Mouse (Mus musculus): Measurements from ENCODE around the gene Map6. TPM values are rescaled to one million over a fixed set of nuclear protein-coding genes. Genes with fewer than 3 reads are reported as not detected.

The Map6 gene
- polyA plus RNA-seq, 1 experiment from 2014 or later, result 155 TPM

GRCm38 (mm10) chr7:99317475-99317874, 50.2 kb downstream of the Map6 start:
- H3K36me3 ChIP-seq, result peaks cover 23% of the 10 kb centered on the region
- no peak overlapping the region for H3K4me2 ChIP-seq
- H3K4me3 ChIP-seq, result no peak overlapping the region
- H3K27ac ChIP-seq (replicated peaks), result no peak overlapping the region
- peaks cover 52% of the 10 kb centered on the region for H3K4me1 ChIP-seq (replicated peaks)
- H3K27me3 ChIP-seq, result no peaks in the 10 kb centered on the region
- no peaks in the 10 kb centered on the region for H3K9me3 ChIP-seq
- H3K9ac ChIP-seq, result no peak overlapping the region
- 58% methylated on average over 7 of the region's 7 CpGs for WGBS
- no peak for ATAC-seq (ENCODE audit: low FRiP score, low read depth)

DNA sequence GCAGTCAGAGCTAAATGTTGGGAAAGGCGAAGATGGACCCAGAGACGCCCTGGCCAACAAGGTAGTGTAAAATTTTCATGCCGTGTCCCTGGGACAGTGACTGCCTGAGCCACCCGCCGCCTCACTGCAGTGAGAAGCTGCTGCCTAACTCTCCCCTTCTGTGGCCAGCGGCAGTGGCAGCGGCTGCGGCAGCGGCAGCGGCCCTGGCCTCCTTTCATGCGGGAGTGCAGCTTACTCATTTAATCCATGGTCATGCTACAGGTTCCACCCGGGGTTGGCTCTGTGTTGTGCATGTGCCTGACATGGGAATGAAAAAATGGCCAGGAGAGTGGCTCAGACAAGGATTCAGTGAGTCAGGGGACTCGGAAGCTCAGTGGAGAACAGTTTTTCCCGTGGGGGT, 53.3 kb downstream of the Map6 start:
- no peaks in the 10 kb centered on the region for H3K27me3 ChIP-seq
- peaks cover 39% of the 10 kb centered on the region for H3K4me1 ChIP-seq (replicated peaks)
- no peak for ATAC-seq (ENCODE audit: low FRiP score, low read depth)
- H3K27ac ChIP-seq (replicated peaks), result no peak overlapping the region; the same call in 1 of the 2 replicates
- WGBS, result 31% methylated on average over 14 of the region's 14 CpGs
- no peaks in the 10 kb centered on the region for H3K9me3 ChIP-seq
- H3K4me2 ChIP-seq, result no peak overlapping the region
- no peak overlapping the region for H3K4me3 ChIP-seq
- peaks cover 29% of the 10 kb centered on the region for H3K36me3 ChIP-seq
- no peak overlapping the region for H3K9ac ChIP-seq

- peaks cover 37% of the 10 kb centered on the region for H3K4me1 ChIP-seq (replicated peaks)
- ATAC-seq (ENCODE audit: low FRiP score, low read depth), result no peak
- H3K9ac ChIP-seq, result no peak overlapping the region
- H3K27me3 ChIP-seq, result no peaks in the 10 kb centered on the region
- no peak overlapping the region for H3K27ac ChIP-seq (replicated peaks)
- H3K4me2 ChIP-seq, result no peak overlapping the region
- WGBS, result 88% methylated on average over 6 of the region's 6 CpGs
- H3K4me3 ChIP-seq, result no peak overlapping the region
- H3K9me3 ChIP-seq, result no peaks in the 10 kb centered on the region
- H3K36me3 ChIP-seq, result peaks cover 13% of the 10 kb centered on the region
Measured at GRCm38 (mm10) chr7:99322691-99323320, 55.6 kb downstream of the Map6 start.

GRCm38 (mm10) chr7:99323321-99323700, 56.1 kb downstream of the Map6 start:
- H3K27me3 ChIP-seq, result no peaks in the 10 kb centered on the region
- H3K4me1 ChIP-seq (replicated peaks), result peaks cover 34% of the 10 kb centered on the region
- no peak overlapping the region for H3K4me2 ChIP-seq
- WGBS, result 86% methylated on average over 9 of the region's 9 CpGs
- no peak overlapping the region for H3K27ac ChIP-seq (replicated peaks)
- peaks cover 9% of the 10 kb centered on the region for H3K36me3 ChIP-seq
- no peaks in the 10 kb centered on the region for H3K9me3 ChIP-seq
- H3K9ac ChIP-seq, result no peak overlapping the region
- no peak for ATAC-seq (ENCODE audit: low FRiP score, low read depth)
- no peak overlapping the region for H3K4me3 ChIP-seq

DNA sequence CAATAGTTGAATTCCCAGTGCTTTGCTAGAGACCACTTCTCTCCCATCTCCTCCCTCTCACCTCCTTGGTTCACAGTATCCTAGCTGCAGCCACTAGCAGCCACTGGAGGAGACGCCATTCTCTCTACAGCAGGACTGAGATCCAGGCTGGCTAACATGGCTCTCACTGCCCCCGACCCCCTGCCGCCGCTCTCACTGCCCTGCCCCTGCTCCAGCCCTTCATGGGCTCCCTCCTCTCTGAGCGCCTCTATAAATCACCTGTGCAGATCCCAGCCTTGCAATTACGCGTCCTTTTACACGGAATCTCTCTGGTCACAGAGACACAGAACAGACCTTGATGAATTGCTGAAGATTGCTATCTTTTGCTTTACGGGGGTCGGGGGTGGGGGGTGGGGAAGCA, 57.6 kb downstream of the Map6 start:
- H3K4me3 ChIP-seq, result no peak overlapping the region
- no peaks in the 10 kb centered on the region for H3K9me3 ChIP-seq
- no peaks in the 10 kb centered on the region for H3K27me3 ChIP-seq
- 0 out of 2 replicates have a peak overlapping the region, but pooled peaks have one; percentile 30 for H3K27ac ChIP-seq (replicated peaks)
- WGBS, result 19% methylated on average over 10 of the region's 10 CpGs
- peaks cover 6% of the 10 kb centered on the region for H3K36me3 ChIP-seq
- no peak overlapping the region for H3K4me2 ChIP-seq
- H3K4me1 ChIP-seq (replicated peaks), result peaks cover 26% of the 10 kb centered on the region
- H3K9ac ChIP-seq, result no peak overlapping the region
- ATAC-seq (ENCODE audit: low FRiP score, low read depth), result 0 out of 2 replicates have a peak, but pooled peaks have one; percentile 12

DNA sequence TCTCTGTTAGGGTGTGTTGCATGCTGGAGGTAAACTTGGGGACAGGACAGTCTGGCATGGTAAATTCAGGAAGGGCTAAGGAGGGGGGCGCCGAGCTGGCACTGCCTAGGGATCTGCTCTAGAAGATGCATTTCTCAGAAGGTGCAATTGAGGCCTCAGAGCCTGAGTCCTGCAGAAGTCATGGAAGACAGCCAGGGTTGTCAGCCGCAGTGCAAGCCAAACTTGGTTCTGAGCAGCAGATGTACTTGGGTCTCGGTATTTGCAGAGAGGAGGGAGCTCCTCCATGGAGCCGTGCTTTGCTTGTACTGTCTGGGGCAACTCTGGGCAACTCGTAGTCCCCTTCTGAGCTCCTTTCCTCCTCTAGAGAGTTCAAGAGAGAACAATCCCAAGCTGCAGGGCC, 58.9 kb downstream of the Map6 start:
- WGBS, result 66% methylated on average over 6 of the region's 6 CpGs
- H3K9ac ChIP-seq, result no peak overlapping the region

GRCm38 (mm10) chr7:99328847-99329246, 61.6 kb downstream of the Map6 start:
- Histone ChIP-seq H3K27me3 (no peaks in the 10 kb centered on the region), H3K27ac (replicated peaks) (no peak overlapping the region), H3K36me3 (peaks cover 3% of the 10 kb centered on the region), H3K4me3 (no peak overlapping the region), H3K4me2 (no peak overlapping the region), H3K9me3 (no peaks in the 10 kb centered on the region), H3K4me1 (replicated peaks) (peaks cover 19% of the 10 kb centered on the region), H3K9ac (no peak overlapping the region)
- ATAC-seq (ENCODE audit: low FRiP score, low read depth), result no peak
- 44% methylated on average over 4 of the region's 4 CpGs for WGBS

More for the DNA sequence above, 58.9 kb downstream of the Map6 start:
- Histone ChIP-seq H3K27ac (replicated peaks) (no peak overlapping the region), H3K27me3 (no peaks in the 10 kb centered on the region), H3K4me2 (no peak overlapping the region), H3K36me3 (peaks cover 6% of the 10 kb centered on the region), H3K4me3 (no peak overlapping the region), H3K9me3 (no peaks in the 10 kb centered on the region), H3K4me1 (replicated peaks) (peaks cover 16% of the 10 kb centered on the region)
- ATAC-seq (ENCODE audit: low FRiP score, low read depth), result no peak

DNA sequence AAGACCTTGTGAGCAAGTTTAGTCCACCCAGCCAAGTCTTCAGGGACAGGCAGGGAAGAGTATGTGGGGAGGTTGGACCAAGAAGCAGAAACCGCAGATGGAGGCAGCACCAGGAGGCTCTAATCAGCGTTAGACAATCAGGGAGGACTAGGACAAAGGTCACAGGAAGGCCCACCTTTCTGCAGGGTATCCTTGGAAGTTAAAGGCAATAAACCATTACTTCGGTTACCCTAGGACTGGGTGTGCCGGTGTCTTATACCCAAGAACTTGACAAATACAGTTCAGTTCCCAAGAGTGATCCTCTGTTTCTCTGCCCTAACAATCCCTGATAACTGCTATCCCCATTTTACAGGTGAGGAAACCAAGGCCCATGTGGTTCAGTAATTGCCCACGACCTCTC, 62.8 kb downstream of the Map6 start:
- Histone ChIP-seq H3K9me3 (no peaks in the 10 kb centered on the region), H3K27me3 (no peaks in the 10 kb centered on the region), H3K36me3 (no peaks in the 10 kb centered on the region; the same call in 1 of the 2 replicates), H3K4me1 (replicated peaks) (peaks cover 10% of the 10 kb centered on the region), H3K9ac (no peak overlapping the region), H3K27ac (replicated peaks) (no peak overlapping the region), H3K4me2 (no peak overlapping the region), H3K4me3 (no peak overlapping the region)
- 90% methylated on average over 5 of the region's 5 CpGs for WGBS
- no peak for ATAC-seq (ENCODE audit: low FRiP score, low read depth)

DNA sequence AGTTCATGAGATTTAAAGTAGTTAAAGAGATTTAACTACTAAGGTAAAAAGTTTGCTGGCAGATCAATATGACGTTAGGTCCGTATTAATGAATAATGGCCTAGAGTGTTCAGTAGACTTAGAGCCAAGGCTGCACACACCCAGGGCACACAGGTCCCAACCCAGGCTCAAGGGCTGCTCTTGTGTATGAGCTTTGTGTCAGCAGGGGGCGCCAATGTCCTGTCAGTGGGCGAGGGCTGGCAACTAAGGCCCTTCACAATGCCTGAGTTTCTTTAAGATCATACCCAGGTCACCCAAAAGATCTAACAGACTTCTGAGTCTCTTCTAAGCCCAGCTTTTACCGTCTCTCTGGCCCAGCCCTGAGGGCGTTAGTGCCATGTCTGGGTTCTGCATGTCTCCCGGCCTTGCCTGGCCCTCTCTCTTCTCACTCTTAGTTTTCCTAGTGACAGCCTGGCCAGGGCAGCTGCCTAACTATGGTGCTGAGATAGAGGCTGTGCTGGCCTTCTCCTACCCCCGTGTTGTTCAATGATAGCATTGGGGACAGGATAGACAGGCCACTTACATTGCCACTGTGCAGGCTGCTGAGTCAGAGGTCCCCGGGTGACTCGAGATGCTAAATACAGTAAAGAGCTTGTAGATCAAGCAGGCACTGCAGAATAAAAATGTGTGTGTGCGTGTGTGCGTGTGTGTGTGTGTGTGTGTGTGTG, 65.7 kb downstream of the Map6 start:
- H3K27ac ChIP-seq (replicated peaks), result 0 out of 2 replicates have a peak overlapping the region, but pooled peaks have one; percentile 27
- ATAC-seq (ENCODE audit: low FRiP score, low read depth), result no peak; the same call in 1 of the 2 replicates
- H3K4me3 ChIP-seq, result no peak overlapping the region
- peaks cover 19% of the 10 kb centered on the region for H3K36me3 ChIP-seq
- H3K4me2 ChIP-seq, result no peak overlapping the region
- no peak overlapping the region for H3K9ac ChIP-seq
- peaks cover 9% of the 10 kb centered on the region for H3K4me1 ChIP-seq (replicated peaks)
- no peaks in the 10 kb centered on the region for H3K9me3 ChIP-seq
- no peaks in the 10 kb centered on the region for H3K27me3 ChIP-seq
- WGBS, result 48% methylated on average over 12 of the region's 12 CpGs

GRCm38 (mm10) chr7:99340736-99341135, 73.5 kb downstream of the Map6 start:
- no peaks in the 10 kb centered on the region for H3K9me3 ChIP-seq
- H3K4me2 ChIP-seq, result no peak overlapping the region
- H3K36me3 ChIP-seq, result peaks cover 24% of the 10 kb centered on the region
- WGBS, result 81% methylated on average over 8 of the region's 8 CpGs
- H3K9ac ChIP-seq, result no peak overlapping the region
- no peak for ATAC-seq (ENCODE audit: low FRiP score, low read depth)
- H3K4me1 ChIP-seq (replicated peaks), result no peaks in the 10 kb centered on the region
- H3K27me3 ChIP-seq, result no peaks in the 10 kb centered on the region
- H3K4me3 ChIP-seq, result no peak overlapping the region
- H3K27ac ChIP-seq (replicated peaks), result no peak overlapping the region

- H3K27ac ChIP-seq (replicated peaks), result no peak overlapping the region
- no peak overlapping the region for H3K4me2 ChIP-seq
- no peak overlapping the region for H3K4me3 ChIP-seq
- no peaks in the 10 kb centered on the region for H3K4me1 ChIP-seq (replicated peaks)
- H3K36me3 ChIP-seq, result peaks cover 1% of the 10 kb centered on the region; the same call in 1 of the 2 replicates
- ATAC-seq (ENCODE audit: low FRiP score, low read depth), result no peak
- WGBS, result 85% methylated on average over 4 of the region's 4 CpGs
- no peaks in the 10 kb centered on the region for H3K9me3 ChIP-seq
- no peak overlapping the region for H3K9ac ChIP-seq
- no peaks in the 10 kb centered on the region for H3K27me3 ChIP-seq
Measured at GRCm38 (mm10) chr7:99343577-99343976, 76.3 kb downstream of the Map6 start.

DNA sequence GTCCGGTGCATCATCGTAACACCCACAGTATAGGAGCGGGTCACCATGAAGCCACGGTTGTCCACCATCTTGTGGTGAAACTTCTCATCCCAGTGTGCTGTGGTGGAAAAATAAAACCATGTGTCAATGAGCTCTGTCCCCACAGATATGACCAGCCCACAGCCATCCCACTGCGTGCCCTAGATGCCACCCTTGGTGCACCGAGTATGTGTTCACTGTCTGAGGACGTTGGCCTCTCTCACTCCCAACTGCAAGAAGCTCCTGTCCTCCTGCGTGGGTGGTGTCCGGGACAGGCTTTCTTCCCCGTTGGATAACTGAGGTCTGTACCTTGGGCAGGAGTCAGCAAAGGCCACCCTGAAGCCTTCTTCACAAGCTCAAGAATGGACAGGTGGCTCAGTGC, 80.0 kb downstream of the Map6 start:
- Histone ChIP-seq H3K4me3 (no peak overlapping the region), H3K9ac (no peak overlapping the region), H3K4me1 (replicated peaks) (peaks cover 24% of the 10 kb centered on the region), H3K36me3 (no peaks in the 10 kb centered on the region; the same call in 1 of the 2 replicates), H3K27me3 (no peaks in the 10 kb centered on the region), H3K4me2 (no peak overlapping the region), H3K9me3 (no peaks in the 10 kb centered on the region), H3K27ac (replicated peaks) (no peak overlapping the region)
- 96% methylated on average over 10 of the region's 10 CpGs for WGBS
- no peak for ATAC-seq (ENCODE audit: low FRiP score, low read depth)
